Mouse (Mus musculus) MEL (cell line): ENCODE results near the gene Lgi2. TPM values are rescaled to one million over a fixed set of nuclear protein-coding genes. Genes with fewer than 3 reads are reported as not detected.

Experiments
- DNase-seq: peaks from one replicate; pipeline ENCODE4 v3.0.0; 2011; ENCODE audit warnings: low read depth, low spot score
- H3K27ac ChIP-seq: 2 replicates; pipeline ENCODE4 v1.5.1; 2012; ENCODE audit warnings: low read depth, mild to moderate bottlenecking, control low read depth, low read length, moderate library complexity; ENCODE audit not compliant: control insufficient read depth
- H3K27me3 ChIP-seq, 2 experiments: fragments of 150-350 bp in 1 of 2; sonication (generic) in 1 of 2; 2 replicates each; pipeline ENCODE4 v1.6.1; 2012; ENCODE audit warnings: low read length in 2 of 2, mild to moderate bottlenecking in 2 of 2, improper control_type of control experiment in 1 of 2, moderate library complexity in 1 of 2; ENCODE audit not compliant: insufficient read depth in 2 of 2, control insufficient read depth in 1 of 2
- H3K36me3 ChIP-seq, 2 experiments: 2 replicates each; pipeline ENCODE4 v1.6.1; 2012 to 2014; ENCODE audit warnings: low read length in 2 of 2, improper control_type of control experiment in 1 of 2, inconsistent platforms in 1 of 2, mild to moderate bottlenecking in 1 of 2; ENCODE audit not compliant: insufficient read depth in 2 of 2, control insufficient read depth in 1 of 2
- H3K4me1 ChIP-seq, 2 experiments: fragments of 150-350 bp in 1 of 2; sonication (generic) in 1 of 2; 2 replicates each; pipeline ENCODE4 v1.6.1; 2012; ENCODE audit warnings: low read length in 2 of 2, improper control_type of control experiment in 1 of 2, mild to moderate bottlenecking in 1 of 2; ENCODE audit not compliant: insufficient read depth in 2 of 2, control insufficient read depth in 1 of 2
- H3K4me3 ChIP-seq, 2 experiments: fragments of 150-350 bp in 1 of 2; sonication (generic) in 1 of 2; 2 replicates each; pipeline ENCODE4 v1.5.1; 2012; ENCODE audit warnings: low read depth in 2 of 2, low read length in 2 of 2, mild to moderate bottlenecking in 2 of 2, moderate library complexity in 2 of 2, control low read depth in 1 of 2, improper control_type of control experiment in 1 of 2; ENCODE audit not compliant: control insufficient read depth in 1 of 2, insufficient read depth in 1 of 2
- H3K79me2 ChIP-seq: 2 replicates; pipeline ENCODE4 v1.6.1; 2012; ENCODE audit warnings: mild to moderate bottlenecking, low read length, moderate library complexity; ENCODE audit not compliant: control insufficient read depth, poor library complexity, insufficient read depth
- H3K9ac ChIP-seq: 2 replicates; pipeline ENCODE4 v1.6.1; 2012; ENCODE audit warnings: low read depth, mild to moderate bottlenecking, control low read depth, low read length, moderate library complexity; ENCODE audit not compliant: control insufficient read depth, poor library complexity, severe bottlenecking
- H3K9me3 ChIP-seq: fragments of 150-350 bp; sonication (generic); replicated peaks from 2 replicates; pipeline ENCODE4 v1.6.1; 2012; ENCODE audit warnings: mild to moderate bottlenecking, low read length, improper control_type of control experiment, moderate library complexity; ENCODE audit not compliant: insufficient read depth
- CHD1 ChIP-seq: IDR thresholded peaks from 2 replicates; pipeline ENCODE4 v1.6.1; 2012; ENCODE audit warnings: low read depth, mild to moderate bottlenecking, inconsistent platforms, low read length, improper control_type of control experiment
- CHD2 ChIP-seq: IDR thresholded peaks from 2 replicates; pipeline ENCODE4 v1.6.1; 2011; ENCODE audit warnings: low read length, improper control_type of control experiment
- CTCF ChIP-seq, 3 experiments: IDR thresholded peaks in 2 of 3; conservative IDR thresholded peaks in 1 of 3; 2 replicates each; pipeline ENCODE4 v1.5.1; 2011 to 2012; ENCODE audit warnings: low read length in 3 of 3, low read depth in 2 of 3, mild to moderate bottlenecking in 2 of 3, improper control_type of control experiment in 1 of 3, inconsistent platforms in 1 of 3, mixed read lengths in 1 of 3, moderate library complexity in 1 of 3; ENCODE audit not compliant: control insufficient read depth in 1 of 3, insufficient read depth in 1 of 3, poor library complexity in 1 of 3, severe bottlenecking in 1 of 3
- ELF1 ChIP-seq: IDR thresholded peaks from 2 replicates; pipeline ENCODE4 v1.6.1; 2014; ENCODE audit warnings: low read depth, mild to moderate bottlenecking, inconsistent platforms, low read length, improper control_type of control experiment, moderate library complexity
- EP300 ChIP-seq, 2 experiments: IDR thresholded peaks; 2 replicates each; pipeline ENCODE4 v1.6.1; 2011; ENCODE audit warnings: improper control_type of control experiment in 2 of 2, low read length in 2 of 2, low read depth in 1 of 2, mild to moderate bottlenecking in 1 of 2
- GABPA ChIP-seq: IDR thresholded peaks from 2 replicates; pipeline ENCODE4 v1.6.1; 2012; ENCODE audit warnings: low read depth, mild to moderate bottlenecking, inconsistent platforms, low read length, improper control_type of control experiment, moderate library complexity
- GATA1 ChIP-seq: IDR thresholded peaks from 2 replicates; pipeline ENCODE4 v1.6.1; 2011; ENCODE audit warnings: low read depth, low read length, improper control_type of control experiment
- JUND ChIP-seq: IDR thresholded peaks from 2 replicates; pipeline ENCODE4 v1.6.1; 2011; ENCODE audit warnings: low read depth, mild to moderate bottlenecking, improper control_type of control experiment, low read length
- KAT2A ChIP-seq: conservative IDR thresholded peaks from 2 replicates; pipeline ENCODE4 v1.6.1; 2012; ENCODE audit warnings: low read depth, low read length, improper control_type of control experiment, inconsistent platforms
- MAZ ChIP-seq: IDR thresholded peaks from 2 replicates; pipeline ENCODE4 v1.6.1; 2012; ENCODE audit warnings: low read depth, mild to moderate bottlenecking, inconsistent platforms, low read length, improper control_type of control experiment
- MYB ChIP-seq: IDR thresholded peaks from 2 replicates; pipeline ENCODE4 v1.6.1; 2011; ENCODE audit warnings: mild to moderate bottlenecking, low read depth, low read length, improper control_type of control experiment
- MYC ChIP-seq: IDR thresholded peaks from 2 replicates; pipeline ENCODE4 v1.6.1; 2011; ENCODE audit warnings: low read depth, mild to moderate bottlenecking, low read length, improper control_type of control experiment, moderate library complexity
- NELFE ChIP-seq: IDR thresholded peaks from 2 replicates; pipeline ENCODE4 v1.6.1; 2011; ENCODE audit warnings: low read depth, low read length, improper control_type of control experiment
- POLR2A ChIP-seq, 2 experiments: IDR thresholded peaks; 2 replicates each; pipeline ENCODE4 v1.6.1; 2011 to 2012; ENCODE audit warnings: low read length in 2 of 2, mild to moderate bottlenecking in 2 of 2, control low read depth in 1 of 2, improper control_type of control experiment in 1 of 2, low read depth in 1 of 2, moderate library complexity in 1 of 2; ENCODE audit not compliant: control insufficient read depth in 1 of 2, insufficient read depth in 1 of 2, poor library complexity in 1 of 2
- POLR2AphosphoS2 ChIP-seq: IDR thresholded peaks from 2 replicates; pipeline ENCODE4 v1.6.1; 2011; ENCODE audit warnings: low read length, improper control_type of control experiment
- RCOR1 ChIP-seq: IDR thresholded peaks from 2 replicates; pipeline ENCODE4 v1.6.1; 2012; ENCODE audit warnings: low read depth, mild to moderate bottlenecking, inconsistent platforms, low read length, improper control_type of control experiment
- SIN3A ChIP-seq: IDR thresholded peaks from 2 replicates; pipeline ENCODE4 v1.6.1; 2012; ENCODE audit warnings: low read length, improper control_type of control experiment, inconsistent platforms
- SMC3 ChIP-seq: IDR thresholded peaks from 2 replicates; pipeline ENCODE4 v1.6.1; 2011; ENCODE audit warnings: low read depth, low read length, improper control_type of control experiment
- TAL1 ChIP-seq: IDR thresholded peaks from 2 replicates; pipeline ENCODE4 v1.6.1; 2012; ENCODE audit warnings: mild to moderate bottlenecking, inconsistent platforms, low read length, moderate library complexity, mixed read lengths
- USF1 ChIP-seq: IDR thresholded peaks from 2 replicates; pipeline ENCODE4 v1.6.1; 2014; ENCODE audit warnings: low read depth, mild to moderate bottlenecking, inconsistent platforms, low read length, improper control_type of control experiment, moderate library complexity
- USF2 ChIP-seq, 2 experiments: IDR thresholded peaks; 2 replicates each; pipeline ENCODE4 v1.6.1; 2011 to 2012; ENCODE audit warnings: improper control_type of control experiment in 2 of 2, low read length in 2 of 2, borderline replicate concordance in 1 of 2, inconsistent platforms in 1 of 2, low read depth in 1 of 2, mild to moderate bottlenecking in 1 of 2; ENCODE audit not compliant: insufficient read depth in 1 of 2
- polyA plus RNA-seq, 2 experiments: library from polyadenylated mRNA; stranded (reverse) in 1 of 2; unstranded in 1 of 2; fragments of >175 nt in 1 of 2; fragments of >200 nt in 1 of 2; gene quantifications; 2 replicates each; pipeline versions ENCODE4 v1.2.1 to v1.2.4; 2012; ENCODE audit warnings: low replicate concordance in 2 of 2, low read depth in 1 of 2; ENCODE audit not compliant: insufficient read length in 2 of 2, insufficient read depth in 1 of 2, missing spikeins in 1 of 2
- total RNA-seq: library from RNA; depleted of rRNA; stranded (reverse); fragments of 300-350 nt; gene quantifications from 2 replicates; pipeline ENCODE4 v1.2.3, GENCODE M21; 2012; rRNA removed

The Lgi2 gene
- total RNA-seq (not detected in 2 replicates), polyA plus RNA-seq (not detected)

- Histone ChIP-seq H3K9me3 (no peaks in the 10 kb centered on the region), H3K9ac (no peak within 1 kb of the TSS), H3K79me2 (no peaks in the 10 kb centered on the region), H3K27ac (no peak within 1 kb of the TSS), H3K4me3 (no peak within 1 kb of the TSS), H3K36me3 (no peaks in the 10 kb centered on the region), H3K4me1 (no peaks in the 10 kb centered on the region), H3K27me3 (no peaks in the 10 kb centered on the region)
- no peak for TF ChIP-seq POLR2A (IDR thresholded peaks at IDR 0.05; ENCODE audit: control insufficient read depth in 1 of 2, insufficient read depth in 1 of 2, low read depth in 1 of 2, low read length in 2 of 2, poor library complexity in 1 of 2)
- TF ChIP-seq USF2 (IDR thresholded peaks at IDR 0.05; ENCODE audit: borderline replicate concordance in 1 of 2, insufficient read depth in 1 of 2, low read depth in 1 of 2, low read length in 2 of 2): no peak
- no peak for TF ChIP-seq KAT2A
- TF ChIP-seq TAL1: no peak
- no peak for TF ChIP-seq USF1
- no peak for TF ChIP-seq RCOR1
- TF ChIP-seq ELF1: no peak
- TF ChIP-seq EP300 (IDR thresholded peaks at IDR 0.05; ENCODE audit: low read depth in 1 of 2, low read length in 2 of 2): no peak
- no peak for TF ChIP-seq SMC3
- TF ChIP-seq JUND: no peak
- no peak for TF ChIP-seq GABPA
- TF ChIP-seq CHD2: no peak
- no peak for DNase-seq
Measured at GRCm38 (mm10) chr5:52565813-52566531, at the start of gene Lgi2. Gene Lgi2 (minus strand): TSS chr5:52566462.

GRCm38 (mm10) chr5:52615421-52615820 is 49.2 kb upstream of the Lgi2 start:
- no peaks in the 10 kb centered on the region for H3K4me1 ChIP-seq
- TF ChIP-seq JUND (no peak), MAZ (no peak), CTCF (IDR thresholded peaks at IDR 0.05 in 2 of 3, conservative IDR thresholded peaks at IDR 0.05 in 1 of 3; ENCODE audit: control insufficient read depth in 1 of 3, insufficient read depth in 1 of 3, low read depth in 2 of 3, low read length in 3 of 3, poor library complexity in 1 of 3, severe bottlenecking in 1 of 3) (no peak), GATA1 (no peak), POLR2AphosphoS2 (no peak), CHD1 (no peak), NELFE (no peak), MYB (no peak), USF1 (no peak), SIN3A (no peak), MYC (no peak), GABPA (no peak)
- TF ChIP-seq, all 39 proteins: peak for 0
- no peak for DNase-seq
- no peak overlapping the region for H3K27ac ChIP-seq
- no peak overlapping the region for H3K9ac ChIP-seq
- H3K9me3 ChIP-seq: no peaks in the 10 kb centered on the region
- H3K4me3 ChIP-seq: no peak overlapping the region
- H3K79me2 ChIP-seq: no peaks in the 10 kb centered on the region
- no peaks in the 10 kb centered on the region; a peak in 1 of 4 replicates for H3K27me3 ChIP-seq
- no peaks in the 10 kb centered on the region for H3K36me3 ChIP-seq
